Mouse (Mus musculus) heart, embryonic 12.5 days (tissue): ENCODE data around the gene Slc4a1. TPM values are rescaled to one million over a fixed set of nuclear protein-coding genes. Genes with fewer than 3 reads are reported as not detected.

Experiments
- ATAC-seq: fragments of 200-750 bp; cut with Nextera tagmentation; 2 replicates; pipeline ENCODE4 v1.8.0; 2017; ENCODE audit warnings: moderate TSS enrichment, moderate library complexity; ENCODE audit not compliant: insufficient number of reproducible peaks, low FRiP score
- H3K27ac ChIP-seq: fragments of 300-500 bp; sonication (generic); 2 replicates; pipeline ENCODE4 v1.5.1; 2016; ENCODE audit warnings: mild to moderate bottlenecking, moderate library complexity; ENCODE audit not compliant: poor library complexity, severe bottlenecking
- H3K27me3 ChIP-seq: fragments of 300-500 bp; sonication (generic); replicated peaks from 2 replicates; pipeline ENCODE4 v1.6.1; 2016; ENCODE audit warnings: mild to moderate bottlenecking, moderate library complexity
- H3K36me3 ChIP-seq: fragments of 300-500 bp; sonication (generic); 2 replicates; pipeline ENCODE4 v1.6.1; 2016; ENCODE audit warnings: mild to moderate bottlenecking, moderate library complexity
- H3K4me1 ChIP-seq: fragments of 300-500 bp; sonication (generic); replicated peaks from 2 replicates; pipeline ENCODE4 v1.6.1; 2016; ENCODE audit warnings: mild to moderate bottlenecking
- H3K4me2 ChIP-seq: fragments of 300-500 bp; sonication (generic); 2 replicates; pipeline ENCODE4 v1.6.1; 2016; ENCODE audit warnings: mild to moderate bottlenecking, moderate library complexity
- H3K4me3 ChIP-seq: fragments of 300-500 bp; sonication (generic); 2 replicates; pipeline ENCODE4 v1.5.1; 2016; ENCODE audit warnings: mild to moderate bottlenecking
- H3K9ac ChIP-seq: fragments of 300-500 bp; sonication (generic); 2 replicates; pipeline ENCODE4 v1.6.1; 2016; ENCODE audit warnings: mild to moderate bottlenecking, moderate library complexity
- H3K9me3 ChIP-seq: fragments of 300-500 bp; sonication (generic); replicated peaks from 2 replicates; pipeline ENCODE4 v1.6.1; 2016; ENCODE audit warnings: mild to moderate bottlenecking, moderate library complexity
- WGBS: fragments of 180-500 bp; shearing (Covaris S2); methylation state at CpG from one replicate; pipeline ENCODE4 v1.1.7; 2016; 5-methylcytosine and 5-hydroxymethylcytosine counted together
- polyA plus RNA-seq: library from polyadenylated mRNA; unstranded; fragments of >200 nt; fragmentation: Nextera tagmentation; extraction: Ambion mirVana; gene quantifications from 2 replicates; pipeline ENCODE4 v1.2.1, GENCODE M21; 2016

Gene Slc4a1
- polyA plus RNA-seq, 1 experiment from 2014 or later: 116 TPM

- peak overlapping the region; percentile 89 for H3K4me2 ChIP-seq
- H3K4me3 ChIP-seq: peak overlapping the region; percentile 91
- no peaks in the 10 kb centered on the region for H3K9me3 ChIP-seq
- H3K4me1 ChIP-seq: peaks cover 20% of the 10 kb centered on the region
- ATAC-seq: 0 out of 2 replicates have a peak, but pooled peaks have one; percentile 19
- H3K27me3 ChIP-seq: no peaks in the 10 kb centered on the region; the same call in 1 of the 2 replicates
- H3K36me3 ChIP-seq: peaks cover 4% of the 10 kb centered on the region
- peak overlapping the region; percentile 98 for H3K9ac ChIP-seq
- peak overlapping the region; percentile 99 for H3K27ac ChIP-seq
- under 1% methylated on average over 38 of the region's 38 CpGs for WGBS
Observed at GRCm38 (mm10) chr11:102319941-102320685, 45.9 kb downstream of the Slc4a1 start.

DNA sequence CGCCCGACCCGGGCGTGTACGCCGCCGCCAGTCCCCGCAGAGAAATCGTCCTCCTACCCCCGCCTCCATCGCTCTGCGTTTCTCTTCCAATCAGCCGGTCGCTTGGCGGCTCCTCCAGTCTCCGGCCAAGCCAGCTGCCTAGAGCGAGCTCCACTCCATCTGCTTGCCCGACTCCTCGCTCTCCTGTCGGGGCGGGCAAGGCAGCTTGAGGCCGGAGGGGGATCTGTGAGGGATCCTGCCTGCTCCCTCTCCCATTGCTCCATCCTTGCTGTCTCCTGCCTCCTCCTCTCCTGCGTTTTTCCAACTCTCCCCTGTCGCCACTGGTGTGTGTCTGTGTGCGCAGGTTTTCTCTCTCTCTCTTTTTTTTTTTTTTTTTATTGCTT lies 46.6 kb downstream of the Slc4a1 start, which contains the start of gene Ubtf:
Gene Ubtf (minus strand): TSS at position 333 of the 383 bp plus-strand sequence.
- Histone ChIP-seq H3K4me3 (peak within 1 kb of the TSS; percentile 91), H3K4me2 (peak within 1 kb of the TSS; percentile 89), H3K9me3 (no peaks in the 10 kb centered on the region), H3K27me3 (no peaks in the 10 kb centered on the region; the same call in 1 of the 2 replicates), H3K9ac (peak within 1 kb of the TSS; percentile 98), H3K4me1 (peaks cover 21% of the 10 kb centered on the region), H3K36me3 (peaks cover 11% of the 10 kb centered on the region), H3K27ac (peak within 1 kb of the TSS; percentile 99)
- under 1% methylated on average over 25 of the region's 25 CpGs for WGBS
- ATAC-seq: peak; percentile 6; the same call in 1 of the 2 replicates

- 0 out of 2 replicates have a peak, but pooled peaks have one; percentile 7 for ATAC-seq
- H3K36me3 ChIP-seq: peaks cover 17% of the 10 kb centered on the region
- peak overlapping the region; percentile 91 for H3K4me3 ChIP-seq
- peak overlapping the region; percentile 89 for H3K4me2 ChIP-seq
- peak overlapping the region; percentile 99 for H3K27ac ChIP-seq
- H3K4me1 ChIP-seq: peaks cover 21% of the 10 kb centered on the region
- under 1% methylated on average over 79 of the region's 84 CpGs for WGBS
- peak overlapping the region; percentile 98 for H3K9ac ChIP-seq
- H3K9me3 ChIP-seq: no peaks in the 10 kb centered on the region
- no peaks in the 10 kb centered on the region; the same call in 1 of the 2 replicates for H3K27me3 ChIP-seq
Observed at GRCm38 (mm10) chr11:102318576-102319409, 47.2 kb downstream of the Slc4a1 start.

DNA sequence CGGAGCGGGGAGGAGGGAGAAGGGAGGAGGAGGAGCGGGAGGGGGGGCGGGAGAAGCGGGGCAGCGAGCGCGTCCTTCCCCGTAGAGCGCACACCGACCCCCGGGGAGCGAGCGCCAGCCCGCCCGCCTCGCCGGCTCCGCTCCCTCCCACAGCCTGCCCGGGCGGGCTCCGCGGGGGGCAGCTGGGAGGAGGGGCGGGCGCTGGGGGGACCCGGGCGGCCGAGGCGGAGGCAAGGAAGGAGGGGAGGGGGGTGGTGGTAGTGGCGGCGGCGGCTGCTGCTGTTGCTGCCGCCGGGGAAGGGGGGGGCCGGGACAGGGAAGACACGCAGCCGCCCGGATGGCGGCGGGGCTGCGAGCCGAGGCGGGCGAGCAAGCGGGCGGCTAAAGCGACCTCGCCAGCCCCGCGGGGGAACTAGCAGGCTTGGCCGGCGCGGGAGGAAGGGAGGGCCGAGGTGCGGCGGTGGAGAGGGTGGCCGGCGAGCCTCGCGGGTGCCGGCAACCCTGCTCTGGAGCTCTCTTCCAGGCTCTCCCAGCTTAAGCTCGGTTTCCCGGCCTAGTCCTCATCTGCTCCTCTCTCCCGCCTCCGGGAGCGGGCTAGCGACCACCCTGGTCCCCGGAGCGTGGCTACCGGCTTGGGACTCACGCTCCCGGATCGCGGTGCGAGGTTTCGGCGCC lies 48.0 kb downstream of the Slc4a1 start:
- Histone ChIP-seq H3K27ac (peak overlapping the region; percentile 99), H3K9me3 (no peaks in the 10 kb centered on the region), H3K4me3 (peak overlapping the region; percentile 91), H3K4me2 (peak overlapping the region; percentile 89), H3K27me3 (no peaks in the 10 kb centered on the region; the same call in 1 of the 2 replicates), H3K9ac (peak overlapping the region; percentile 98), H3K36me3 (peaks cover 24% of the 10 kb centered on the region), H3K4me1 (peaks cover 21% of the 10 kb centered on the region)
- ATAC-seq: peak; percentile 65
- WGBS: under 1% methylated on average over 35 of the region's 77 CpGs

DNA sequence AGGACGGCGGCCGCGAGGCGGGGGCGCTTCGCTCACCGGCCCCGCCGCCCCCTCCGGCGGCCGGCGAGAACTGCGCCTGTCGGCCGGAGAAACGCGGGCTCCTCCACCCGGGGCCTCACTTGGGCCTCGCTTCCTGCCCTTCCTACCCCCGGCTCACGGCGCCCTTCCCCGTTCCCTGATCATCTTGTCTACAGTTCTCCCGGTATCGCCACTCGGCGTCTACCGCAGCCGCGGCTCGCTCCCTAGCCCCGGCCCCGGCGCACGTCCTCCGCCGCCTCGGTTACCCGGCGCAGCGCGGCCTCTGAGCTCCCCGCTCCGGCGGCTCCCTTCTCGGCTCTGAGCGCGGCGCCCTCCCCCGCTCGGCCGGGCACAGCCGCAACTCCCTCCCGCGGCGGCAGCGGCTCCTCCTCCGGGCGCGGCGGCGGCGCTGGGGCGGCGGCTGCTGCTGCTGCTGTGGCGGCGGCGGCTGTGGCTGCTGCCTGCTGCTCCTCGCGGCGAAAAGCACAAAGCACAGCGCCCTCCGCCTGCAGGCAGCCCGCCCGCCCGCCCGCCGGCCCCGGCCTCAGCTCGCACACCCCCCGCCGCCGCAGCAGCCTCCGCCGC lies 48.6 kb downstream of the Slc4a1 start:
- peaks cover 31% of the 10 kb centered on the region for H3K36me3 ChIP-seq
- peak overlapping the region; percentile 99 for H3K27ac ChIP-seq
- peaks cover 21% of the 10 kb centered on the region for H3K4me1 ChIP-seq
- H3K27me3 ChIP-seq: no peaks in the 10 kb centered on the region
- H3K4me2 ChIP-seq: peak overlapping the region; percentile 89
- peak overlapping the region; percentile 91 for H3K4me3 ChIP-seq
- under 1% methylated on average over 51 of the region's 87 CpGs for WGBS
- ATAC-seq: peak; percentile 41
- H3K9ac ChIP-seq: peak overlapping the region; percentile 98
- H3K9me3 ChIP-seq: no peaks in the 10 kb centered on the region

DNA sequence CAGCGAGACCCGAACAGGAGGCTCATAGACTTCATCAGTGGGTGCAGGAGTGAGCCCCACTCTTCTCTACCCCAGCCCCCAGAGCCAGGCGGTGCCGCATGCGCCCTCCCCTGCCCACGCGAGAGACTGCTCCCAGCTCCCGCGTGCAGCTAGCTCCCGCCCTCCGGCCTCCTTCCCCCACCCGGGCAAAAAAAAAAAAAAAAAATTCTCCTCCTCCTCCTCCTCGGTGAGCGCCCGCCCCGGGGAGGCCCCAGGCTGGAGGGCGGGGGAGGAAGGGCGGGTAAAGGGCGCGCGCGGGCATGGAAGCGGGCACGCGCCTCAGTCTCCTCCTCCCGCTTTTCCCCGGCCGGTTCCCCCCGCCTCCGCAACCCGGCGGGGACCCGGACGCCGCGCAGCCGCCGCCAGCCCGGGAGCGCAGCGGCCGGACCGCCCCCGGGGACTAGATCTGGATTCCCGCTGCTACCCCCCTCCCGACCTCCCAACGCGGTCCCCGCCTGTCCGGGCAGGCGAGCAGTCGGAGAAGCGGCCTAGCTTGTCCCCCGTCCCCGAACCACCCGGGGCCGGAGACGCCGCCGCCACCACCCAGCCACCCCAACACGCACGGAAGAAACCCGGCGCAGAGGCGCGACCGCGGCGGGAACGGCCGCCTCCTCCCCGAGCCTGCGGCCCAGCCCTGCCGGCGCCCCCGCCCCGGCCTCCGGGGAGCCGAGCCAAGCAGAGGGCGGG lies 49.3 kb downstream of the Slc4a1 start:
- ATAC-seq: peak; percentile 71
- no peaks in the 10 kb centered on the region for H3K9me3 ChIP-seq
- peak overlapping the region; percentile 91 for H3K4me3 ChIP-seq
- H3K9ac ChIP-seq: peak overlapping the region; percentile 98
- peak overlapping the region; percentile 99 for H3K27ac ChIP-seq
- peaks cover 37% of the 10 kb centered on the region for H3K36me3 ChIP-seq
- WGBS: under 1% methylated on average over 69 of the region's 80 CpGs
- peaks cover 21% of the 10 kb centered on the region for H3K4me1 ChIP-seq
- no peaks in the 10 kb centered on the region for H3K27me3 ChIP-seq
- H3K4me2 ChIP-seq: peak overlapping the region; percentile 89

DNA sequence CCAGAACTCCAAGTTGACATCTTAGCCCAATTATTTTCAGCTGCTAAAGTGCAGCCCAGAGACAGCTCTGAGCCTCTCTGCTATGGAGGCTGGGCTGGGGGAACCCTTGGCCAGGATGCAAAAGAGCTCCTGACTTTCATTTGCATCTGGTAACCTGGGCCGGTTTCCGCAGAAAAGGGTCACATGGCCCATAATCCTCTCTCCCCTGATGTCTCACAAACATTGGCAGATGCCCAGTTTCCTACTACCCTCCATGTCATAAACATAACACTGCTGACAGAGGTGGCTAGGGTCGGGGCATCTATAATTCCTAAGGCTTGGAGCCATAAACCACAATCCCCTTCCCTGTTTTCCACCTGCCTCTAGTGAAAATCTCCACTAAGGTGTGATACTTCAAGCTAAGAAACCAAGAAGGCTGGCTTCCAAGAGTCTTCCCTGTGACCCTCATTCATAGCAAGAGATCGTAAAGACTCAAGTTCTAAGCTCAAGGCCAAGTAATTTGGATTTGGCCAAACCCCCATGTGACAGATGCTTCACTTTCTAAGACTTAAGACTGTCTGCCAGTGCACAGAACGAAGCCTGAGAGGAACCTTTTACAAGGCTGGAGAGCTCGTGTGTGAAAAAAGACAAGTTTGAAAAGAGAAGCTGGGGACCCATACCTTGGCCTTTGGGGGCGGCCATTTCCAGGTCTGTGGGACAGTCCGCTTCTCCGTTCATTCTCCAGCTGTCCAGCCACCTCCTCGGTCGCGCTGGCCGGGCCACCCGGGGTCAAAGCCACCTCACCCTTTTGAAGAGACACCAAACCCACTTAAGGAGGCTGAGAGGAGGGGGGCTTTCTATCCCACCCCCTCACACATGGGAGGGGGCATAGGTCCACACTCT lies 50.1 kb downstream of the Slc4a1 start:
- Histone ChIP-seq H3K4me3 (peak overlapping the region; percentile 91), H3K4me1 (peaks cover 24% of the 10 kb centered on the region), H3K36me3 (peaks cover 43% of the 10 kb centered on the region), H3K4me2 (peak overlapping the region; percentile 89), H3K27me3 (no peaks in the 10 kb centered on the region), H3K27ac (peak overlapping the region; percentile 99), H3K9me3 (no peaks in the 10 kb centered on the region), H3K9ac (peak overlapping the region; percentile 98)
- WGBS: 21% methylated on average over 14 of the region's 14 CpGs
- ATAC-seq: no peak

- H3K9me3 ChIP-seq: no peaks in the 10 kb centered on the region
- peaks cover 58% of the 10 kb centered on the region for H3K36me3 ChIP-seq
- no peak overlapping the region for H3K4me2 ChIP-seq
- H3K27me3 ChIP-seq: no peaks in the 10 kb centered on the region
- H3K4me1 ChIP-seq: peaks cover 36% of the 10 kb centered on the region
- H3K4me3 ChIP-seq: no peak overlapping the region
- no peak for ATAC-seq
- H3K9ac ChIP-seq: no peak overlapping the region
- WGBS: 90% methylated on average over 12 of the region's 12 CpGs
- no peak overlapping the region for H3K27ac ChIP-seq
Observed at GRCm38 (mm10) chr11:102314321-102314720, 51.7 kb downstream of the Slc4a1 start.

DNA sequence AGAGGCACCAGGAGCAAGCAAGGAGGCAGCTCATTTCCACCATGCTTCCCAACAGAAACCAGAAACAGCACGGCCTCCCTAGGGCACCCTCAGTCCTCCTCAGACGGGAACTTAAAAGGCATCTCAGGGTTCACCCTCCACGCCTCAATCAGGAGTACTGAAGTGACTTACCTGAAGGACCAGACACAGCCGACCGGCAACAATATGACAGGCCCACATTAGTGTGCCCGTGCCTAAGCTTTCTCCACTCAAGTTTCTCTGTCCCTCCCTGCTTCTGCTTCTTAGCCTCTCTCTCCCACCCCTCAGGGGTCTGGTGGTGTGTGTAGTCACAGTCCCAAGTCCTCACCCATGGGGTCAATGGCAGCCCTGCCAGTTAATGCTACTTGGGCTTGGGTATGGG lies 53.4 kb downstream of the Slc4a1 start:
- H3K4me3 ChIP-seq: no peak overlapping the region
- no peak overlapping the region for H3K4me2 ChIP-seq
- WGBS: 85% methylated on average over 6 of the region's 6 CpGs
- no peaks in the 10 kb centered on the region for H3K27me3 ChIP-seq
- H3K4me1 ChIP-seq: peaks cover 43% of the 10 kb centered on the region
- no peak overlapping the region for H3K9ac ChIP-seq
- no peak overlapping the region for H3K27ac ChIP-seq
- ATAC-seq: no peak
- peaks cover 68% of the 10 kb centered on the region for H3K36me3 ChIP-seq
- no peaks in the 10 kb centered on the region for H3K9me3 ChIP-seq
